Mouse (Mus musculus): ENCODE measurements around the gene Sars2. TPM values are rescaled to one million over a fixed set of nuclear protein-coding genes. Genes with fewer than 3 reads are reported as not detected.

Gene Sars2
- total RNA-seq, 2 experiments from 2014 or later: 1.8 TPM; not detected in 1

GRCm38 (mm10) chr7:28801451-28801850, 59.7 kb downstream of the Sars2 start:
- no peak for ATAC-seq (replicated peaks; ENCODE audit: low FRiP score, poor library complexity, severe bottlenecking)

- ATAC-seq (replicated peaks; ENCODE audit: low FRiP score, poor library complexity, severe bottlenecking): no peak
Observed at GRCm38 (mm10) chr7:28801901-28802670, 60.3 kb downstream of the Sars2 start.

GRCm38 (mm10) chr7:28802846-28803588, 61.2 kb downstream of the Sars2 start:
- no peak for ATAC-seq (replicated peaks; ENCODE audit: low FRiP score, poor library complexity, severe bottlenecking)

Other genes with a start within 250 kb of the Sars2 start
- gene Ifnl2, start 231.5 kb upstream of the Sars2 start, total RNA-seq (2015; ENCODE audit: low replicate concordance): not detected in 2 replicates
- not detected in 2 replicates for gene Ifnl2, start 231.5 kb upstream of the Sars2 start, total RNA-seq (2017; ENCODE audit: low replicate concordance)
- gene Ifnl3, start 219.2 kb upstream of the Sars2 start, total RNA-seq (2015; ENCODE audit: low replicate concordance): not detected in 2 replicates
- not detected in 2 replicates for gene Ifnl3, start 219.2 kb upstream of the Sars2 start, total RNA-seq (2017; ENCODE audit: low replicate concordance)
- not detected in 2 replicates for gene Sycn, start 201.1 kb upstream of the Sars2 start, total RNA-seq (2015; ENCODE audit: low replicate concordance)
- gene Sycn, start 201.1 kb upstream of the Sars2 start, total RNA-seq (2017; ENCODE audit: low replicate concordance): not detected in 2 replicates
- gene Nccrp1, start 194.7 kb upstream of the Sars2 start, total RNA-seq (2015; ENCODE audit: low replicate concordance): 0.84 TPM in 1 of 2 replicates, not detected in the other
- not detected in 2 replicates for gene Nccrp1, start 194.7 kb upstream of the Sars2 start, total RNA-seq (2017; ENCODE audit: low replicate concordance)
- 7.3 and 11.9 TPM in 2 replicates for gene Samd4b, start 143.8 kb upstream of the Sars2 start, total RNA-seq (2015; ENCODE audit: low replicate concordance)
- gene Samd4b, start 143.8 kb upstream of the Sars2 start, total RNA-seq (2017; ENCODE audit: low replicate concordance): 3.1 and 4.8 TPM in 2 replicates
- gene Pak4, start 143.8 kb upstream of the Sars2 start, total RNA-seq (2015; ENCODE audit: low replicate concordance): 3.1 and 3.5 TPM in 2 replicates
- gene Pak4, start 143.8 kb upstream of the Sars2 start, total RNA-seq (2017; ENCODE audit: low replicate concordance): 2.0 and 6.4 TPM in 2 replicates
- gene Acp7, start 110.7 kb upstream of the Sars2 start, total RNA-seq (2015; ENCODE audit: low replicate concordance): not detected in 2 replicates
- gene Acp7, start 110.7 kb upstream of the Sars2 start, total RNA-seq (2017; ENCODE audit: low replicate concordance): not detected in 2 replicates
- gene Fbxo27, start 49.1 kb upstream of the Sars2 start, total RNA-seq (2015; ENCODE audit: low replicate concordance): 1.7 TPM in 1 of 2 replicates, not detected in the other
- gene Fbxo27, start 49.1 kb upstream of the Sars2 start, total RNA-seq (2017; ENCODE audit: low replicate concordance): 0.28 TPM in 1 of 2 replicates, not detected in the other
- 1.3 TPM in 1 of 2 replicates, not detected in the other for gene Fbxo17, start 25.2 kb upstream of the Sars2 start, total RNA-seq (2015; ENCODE audit: low replicate concordance)
- gene Fbxo17, start 25.2 kb upstream of the Sars2 start, total RNA-seq (2017; ENCODE audit: low replicate concordance): 2.4 TPM in 1 of 2 replicates, not detected in the other
- 31.1 and 44.8 TPM in 2 replicates for gene Mrps12, start 172 bp upstream of the Sars2 start, total RNA-seq (2015; ENCODE audit: low replicate concordance)
- 6.1 and 8.1 TPM in 2 replicates for gene Mrps12, start 172 bp upstream of the Sars2 start, total RNA-seq (2017; ENCODE audit: low replicate concordance)
- not detected in 2 replicates for gene Ccer2, start 14.2 kb downstream of the Sars2 start, total RNA-seq (2015; ENCODE audit: low replicate concordance)
- gene Ccer2, start 14.2 kb downstream of the Sars2 start, total RNA-seq (2017; ENCODE audit: low replicate concordance): not detected in 2 replicates
- 18.3 and 21.5 TPM in 2 replicates for gene Sirt2, start 24.7 kb downstream of the Sars2 start, total RNA-seq (2015; ENCODE audit: low replicate concordance)
- 6.0 and 9.8 TPM in 2 replicates for gene Sirt2, start 24.7 kb downstream of the Sars2 start, total RNA-seq (2017; ENCODE audit: low replicate concordance)
- gene Nfkbib, start 25.5 kb downstream of the Sars2 start, total RNA-seq (2015; ENCODE audit: low replicate concordance): 2.9 and 3.8 TPM in 2 replicates
- 2.2 and 3.6 TPM in 2 replicates for gene Nfkbib, start 25.5 kb downstream of the Sars2 start, total RNA-seq (2017; ENCODE audit: low replicate concordance)
- gene Rinl, start 47.0 kb downstream of the Sars2 start, total RNA-seq (2015; ENCODE audit: low replicate concordance): 21.1 and 25.0 TPM in 2 replicates
- gene Rinl, start 47.0 kb downstream of the Sars2 start, total RNA-seq (2017; ENCODE audit: low replicate concordance): 9.9 and 13.4 TPM in 2 replicates
- 98.6 and 172 TPM in 2 replicates for gene Hnrnpl, start 66.5 kb downstream of the Sars2 start, total RNA-seq (2015; ENCODE audit: low replicate concordance)
- 98.1 and 140 TPM in 2 replicates for gene Hnrnpl, start 66.5 kb downstream of the Sars2 start, total RNA-seq (2017; ENCODE audit: low replicate concordance)
- 36.6 and 59.0 TPM in 2 replicates for gene Ech1, start 83.2 kb downstream of the Sars2 start, total RNA-seq (2015; ENCODE audit: low replicate concordance)
- gene Ech1, start 83.2 kb downstream of the Sars2 start, total RNA-seq (2017; ENCODE audit: low replicate concordance): 23.2 and 31.8 TPM in 2 replicates
- 1.7 TPM in 1 of 2 replicates, not detected in the other for gene Lgals4, start 91.9 kb downstream of the Sars2 start, total RNA-seq (2015; ENCODE audit: low replicate concordance)
- 2.4 TPM in 1 of 2 replicates, not detected in the other for gene Lgals4, start 91.9 kb downstream of the Sars2 start, total RNA-seq (2017; ENCODE audit: low replicate concordance)
- not detected in 2 replicates for gene Lgals7, start 121.9 kb downstream of the Sars2 start, total RNA-seq (2015; ENCODE audit: low replicate concordance)
- gene Lgals7, start 121.9 kb downstream of the Sars2 start, total RNA-seq (2017; ENCODE audit: low replicate concordance): not detected in 2 replicates
- not detected in 2 replicates for gene Capn12, start 139.4 kb downstream of the Sars2 start, total RNA-seq (2015; ENCODE audit: low replicate concordance)
- gene Capn12, start 139.4 kb downstream of the Sars2 start, total RNA-seq (2017; ENCODE audit: low replicate concordance): 0.26 and 0.42 TPM in 2 replicates
- 42.0 and 55.3 TPM in 2 replicates for gene Actn4, start 220.3 kb downstream of the Sars2 start, total RNA-seq (2015; ENCODE audit: low replicate concordance)
- gene Actn4, start 220.3 kb downstream of the Sars2 start, total RNA-seq (2017; ENCODE audit: low replicate concordance): 45.1 and 45.4 TPM in 2 replicates
- gene Eif3k, start 239.9 kb downstream of the Sars2 start, total RNA-seq (2015; ENCODE audit: low replicate concordance): 50.7 and 81.1 TPM in 2 replicates
- gene Eif3k, start 239.9 kb downstream of the Sars2 start, total RNA-seq (2017; ENCODE audit: low replicate concordance): 115 and 133 TPM in 2 replicates
- 5.6 and 6.7 TPM in 2 replicates for gene Map4k1, start 240.1 kb downstream of the Sars2 start, total RNA-seq (2015; ENCODE audit: low replicate concordance)
- 11.3 and 11.8 TPM in 2 replicates for gene Map4k1, start 240.1 kb downstream of the Sars2 start, total RNA-seq (2017; ENCODE audit: low replicate concordance)